Mouse (Mus musculus): ENCODE measurements around the gene Pdcd4.

- TF ChIP-seq CTCF (conservative IDR thresholded peaks at IDR 0.05; ENCODE audit: low read length) (no peak), POU5F1 (IDR thresholded peaks at IDR 0.05; ENCODE audit: borderline replicate concordance, low read length) (no peak), NANOG (IDR thresholded peaks at IDR 0.05; ENCODE audit: borderline replicate concordance, low read length) (no peak)
Measured at GRCm38 (mm10) chr19:53934046-53934445, 42.0 kb downstream of the Pdcd4 start.

All from E14TG2a.4 (cell line).